Mouse (Mus musculus) common myeloid progenitor, adult 5-6 weeks (primary cell): ENCODE results near the gene C1galt1c1. TPM values are rescaled to one million over a fixed set of nuclear protein-coding genes. Genes with fewer than 3 reads are reported as not detected.

Experiments used
- ATAC-seq: replicated peaks from 2 replicates; pipeline ENCODE4 v1.8.0; 2016; ENCODE audit warnings: low read depth, mild to moderate bottlenecking, moderate TSS enrichment, inconsistent platforms; ENCODE audit not compliant: poor library complexity, severe bottlenecking
- total RNA-seq: library from RNA; stranded (forward); fragments of 200-1000, 187-1606 nt; gene quantifications from 2 replicates; pipeline ENCODE4 v1.2.3, GENCODE M21; 2017

C1galt1c1 gene
- 26.7 and 38.4 TPM in 2 replicates for total RNA-seq

DNA sequence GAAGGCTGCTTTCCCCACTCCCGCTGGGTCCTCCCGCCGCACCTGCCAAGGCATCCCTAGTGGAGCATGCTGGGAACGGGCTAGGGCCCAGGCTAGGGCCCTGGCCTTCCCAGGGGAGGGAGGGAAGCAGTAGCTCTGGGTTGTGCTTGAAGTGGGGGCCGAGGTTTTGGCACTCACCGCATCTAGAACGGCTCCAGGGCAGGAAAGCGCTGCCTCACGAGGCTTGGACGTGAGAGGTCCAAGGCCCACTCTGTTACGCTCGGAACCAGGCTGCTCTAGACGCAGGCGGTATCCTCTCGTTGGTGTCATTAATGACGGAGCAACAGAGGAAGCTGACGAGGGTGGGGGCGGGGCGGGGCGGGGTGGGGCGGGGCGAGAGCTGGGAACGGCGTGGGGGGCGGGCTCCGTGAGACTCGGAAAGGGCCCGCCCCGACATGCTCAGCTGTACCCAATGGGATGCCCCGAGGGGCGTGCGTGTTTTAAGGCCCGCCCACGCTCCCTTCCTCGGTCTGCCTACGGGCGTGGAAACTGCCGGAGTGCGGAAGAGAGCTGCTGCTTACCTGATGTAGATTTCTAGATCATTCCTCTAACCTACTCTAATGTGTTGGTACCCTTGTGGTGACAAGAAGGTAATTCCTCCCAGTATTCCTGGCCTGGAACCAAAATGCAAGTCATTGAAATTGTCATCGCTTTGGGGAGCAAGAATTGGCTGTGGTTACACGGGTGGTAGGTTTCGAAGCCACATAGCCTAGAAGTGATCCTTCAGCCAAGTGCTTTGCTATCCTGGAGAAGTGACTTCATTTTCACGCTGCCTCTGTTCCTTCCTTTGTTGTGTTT, at the start of gene C1galt1c1:
C1galt1c1 (minus strand) TSS at position 287 of the 837 bp plus-strand sequence.
- ATAC-seq, result peak; percentile 96

DNA sequence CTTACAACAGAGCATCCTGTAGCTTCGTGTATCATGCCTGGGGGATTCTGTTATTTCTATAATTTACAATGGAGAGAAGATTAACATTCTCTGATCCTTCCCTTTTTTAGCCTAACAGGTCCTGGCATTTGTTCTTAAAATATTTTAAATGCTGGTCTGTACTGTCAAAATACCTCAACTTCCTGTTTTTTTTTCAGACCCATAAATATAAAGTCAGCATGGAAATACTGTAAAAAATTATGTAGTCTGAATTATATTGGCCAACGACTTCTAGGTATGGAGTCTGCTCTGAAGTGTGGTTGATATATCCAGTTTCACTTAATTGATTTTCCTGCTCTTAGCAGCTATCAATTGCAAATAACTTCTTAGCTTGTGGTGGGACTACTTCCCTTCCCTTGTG, 47.1 kb upstream of the C1galt1c1 start:
- 0 out of 2 replicates have a peak, but pooled peaks have one; percentile 15 for ATAC-seq

DNA sequence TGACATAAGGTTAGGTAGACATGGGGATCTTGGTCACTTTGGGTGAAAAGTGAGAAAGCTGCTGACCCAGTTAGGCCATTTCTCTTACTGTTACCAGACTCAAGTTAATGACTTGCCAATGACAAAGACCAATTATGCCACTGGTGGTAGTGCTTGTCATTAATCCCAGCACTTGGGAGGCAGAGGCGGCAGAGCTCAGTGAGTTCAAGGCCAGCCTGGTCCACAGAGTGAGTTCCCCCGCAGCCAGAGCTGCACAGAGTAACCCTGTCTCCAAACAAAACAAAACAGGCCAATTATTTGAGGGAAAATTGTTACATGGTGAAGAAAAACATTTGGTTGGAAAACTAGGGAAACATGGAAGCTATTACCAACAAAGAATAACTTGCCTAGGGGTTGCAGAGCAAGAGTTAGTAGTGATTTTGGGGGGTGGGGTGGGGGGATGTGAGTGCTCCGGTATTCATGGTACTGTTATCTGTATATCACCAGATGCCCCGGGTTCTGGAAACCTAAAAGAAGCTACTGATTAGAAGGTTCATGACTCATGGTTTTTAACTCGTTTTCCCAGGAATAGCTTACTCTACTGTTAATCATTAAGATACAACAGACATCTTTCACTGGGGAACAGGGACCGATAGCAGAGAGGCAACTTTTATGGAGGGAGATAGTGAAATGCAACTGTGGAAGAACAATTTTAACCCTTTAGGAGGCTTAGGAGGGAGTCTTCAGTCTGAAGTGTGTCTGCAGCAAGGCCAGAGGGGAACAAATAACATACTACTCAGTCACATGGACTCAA, 34.4 kb upstream of the C1galt1c1 start:
- no peak for ATAC-seq

DNA sequence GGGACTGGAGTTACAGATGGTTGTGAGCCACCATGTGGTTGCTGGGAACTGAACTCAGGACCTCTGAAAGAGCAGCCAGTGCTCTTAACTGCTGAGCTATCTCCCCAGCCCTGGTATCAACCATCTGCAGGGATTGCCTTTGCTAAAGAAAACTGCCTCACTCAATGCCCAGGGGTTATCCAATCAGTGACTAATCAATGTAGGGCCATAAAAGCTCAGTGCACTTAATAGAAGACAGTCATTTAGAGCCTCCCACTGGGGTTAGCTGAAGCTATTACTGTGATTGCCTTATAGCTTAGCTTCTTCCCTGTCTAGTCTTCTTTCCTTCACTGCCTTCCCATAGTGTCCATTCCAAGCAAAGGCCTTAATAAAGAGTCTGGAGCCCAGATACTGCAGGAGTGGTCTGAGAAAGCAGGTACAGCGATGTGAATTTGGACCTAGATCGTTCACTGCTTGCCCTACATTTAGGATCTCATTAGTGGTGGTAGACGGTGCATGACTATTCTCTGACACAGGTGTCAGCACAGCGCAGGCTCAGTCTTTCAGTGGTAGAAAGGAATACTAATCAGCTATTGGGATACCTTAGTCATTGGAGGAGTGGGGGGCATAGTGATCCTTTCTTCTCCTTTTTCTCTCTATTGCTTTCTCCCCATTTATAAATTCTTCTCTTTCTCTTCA, 21.5 kb upstream of the C1galt1c1 start:
- no peak for ATAC-seq

DNA sequence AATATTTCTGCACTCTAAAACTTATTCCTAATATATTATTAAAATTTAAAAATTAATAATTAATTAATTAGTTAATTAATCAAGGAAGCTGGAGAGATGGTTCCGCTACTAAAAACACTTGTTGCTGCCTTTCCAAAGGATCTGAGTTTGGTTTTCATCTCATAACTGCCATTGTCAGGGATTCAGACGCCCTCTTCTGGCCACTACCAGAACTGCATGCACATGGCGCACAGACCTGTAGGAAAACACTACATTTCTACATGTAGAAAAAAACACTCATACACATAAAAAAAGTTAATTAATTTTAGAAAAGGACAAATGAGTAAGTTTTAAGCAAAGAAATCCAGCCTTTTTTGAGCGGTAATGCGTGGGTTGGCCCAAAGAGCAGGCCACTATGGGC, 19.8 kb upstream of the C1galt1c1 start:
- ATAC-seq, result no peak

DNA sequence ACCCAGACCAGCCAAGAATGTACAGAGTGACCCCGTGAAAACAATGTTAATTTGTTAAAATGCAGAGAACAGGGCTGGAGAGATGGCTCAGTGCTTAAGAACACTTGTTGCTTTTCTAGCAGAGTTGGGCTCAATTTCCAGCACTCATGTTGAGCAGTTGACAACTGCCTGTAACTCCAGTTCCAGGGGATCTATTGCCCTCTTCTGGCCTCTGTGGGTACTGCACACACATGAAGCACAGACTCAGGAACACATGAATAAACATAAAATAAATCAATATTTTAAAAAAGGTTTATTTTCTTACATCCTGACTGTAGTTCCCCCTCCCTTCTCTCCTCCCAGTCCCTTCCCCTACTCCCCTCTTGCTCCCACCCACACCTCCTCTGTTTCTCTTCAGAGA, 18.3 kb upstream of the C1galt1c1 start:
- ATAC-seq, result no peak

DNA sequence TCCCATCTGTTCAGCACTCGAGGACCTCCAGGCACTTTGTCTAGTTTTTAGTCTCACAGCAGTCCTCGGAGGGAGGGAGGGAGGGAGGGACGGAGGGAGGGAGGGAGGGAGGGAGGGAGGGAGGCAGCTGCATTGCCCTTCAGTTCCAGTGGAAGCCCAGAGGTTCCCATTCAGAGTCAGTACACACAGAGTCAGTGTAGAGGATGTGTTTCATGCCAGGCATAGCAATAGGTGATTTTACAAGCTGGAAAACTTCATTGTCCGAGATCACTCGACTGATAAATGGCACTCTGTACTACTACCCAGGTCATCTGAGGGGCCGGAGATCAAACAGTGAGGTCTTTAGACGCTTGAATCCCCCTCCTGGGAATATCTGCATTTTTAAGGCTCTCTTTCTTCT, 16.3 kb upstream of the C1galt1c1 start:
- ATAC-seq, result no peak

DNA sequence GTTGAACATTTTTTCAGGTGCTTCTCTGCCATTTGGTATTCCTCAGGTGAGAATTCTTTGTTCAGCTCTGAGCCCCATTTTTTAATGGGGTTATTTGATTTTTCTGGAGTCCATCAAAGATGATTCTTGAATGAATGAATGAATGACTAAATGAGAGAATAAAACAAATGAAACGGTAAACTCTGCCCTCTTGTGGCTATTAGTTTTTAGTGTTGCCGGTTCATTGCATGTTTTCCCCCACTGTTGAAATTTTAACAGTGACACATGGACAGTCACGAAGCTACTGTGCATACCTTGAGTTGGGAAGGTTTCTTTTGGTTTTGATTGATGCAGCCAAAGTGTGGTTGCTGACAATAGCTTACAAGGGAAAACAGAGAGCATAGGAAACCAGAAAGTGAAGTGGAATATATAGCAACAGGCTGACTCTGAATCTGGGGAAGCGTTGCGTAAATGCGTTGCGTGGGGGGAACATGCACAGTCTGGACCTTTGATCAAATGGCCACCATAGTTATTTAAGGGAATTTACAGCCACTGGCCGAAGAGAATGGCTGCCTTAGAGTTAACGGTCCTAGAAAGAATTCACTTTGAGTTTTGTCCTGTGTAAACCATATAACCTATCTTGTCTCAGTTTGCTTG, 15.6 kb upstream of the C1galt1c1 start:
- 0 out of 2 replicates have a peak, but pooled peaks have one; percentile 42 for ATAC-seq

DNA sequence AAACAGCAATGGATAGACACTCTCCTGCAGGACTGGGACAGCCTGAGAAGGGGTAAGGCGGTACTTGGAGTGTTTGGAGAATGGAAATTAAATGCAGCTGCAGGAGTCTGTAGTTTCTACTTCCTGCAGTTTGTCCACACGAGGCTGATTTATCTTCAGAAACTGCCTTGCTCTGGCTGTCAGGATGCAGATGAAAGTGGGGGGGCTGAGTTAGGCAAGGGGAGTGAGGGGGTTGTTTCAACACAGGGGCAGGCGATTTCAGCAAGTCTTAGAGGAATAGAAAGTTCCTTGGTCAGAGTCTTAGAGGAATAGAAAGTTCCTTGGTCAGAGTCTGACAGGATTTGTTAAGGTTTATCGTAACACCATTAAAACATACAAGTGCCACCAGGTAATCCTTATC, 7.3 kb upstream of the C1galt1c1 start:
- ATAC-seq, result peak; percentile 95

DNA sequence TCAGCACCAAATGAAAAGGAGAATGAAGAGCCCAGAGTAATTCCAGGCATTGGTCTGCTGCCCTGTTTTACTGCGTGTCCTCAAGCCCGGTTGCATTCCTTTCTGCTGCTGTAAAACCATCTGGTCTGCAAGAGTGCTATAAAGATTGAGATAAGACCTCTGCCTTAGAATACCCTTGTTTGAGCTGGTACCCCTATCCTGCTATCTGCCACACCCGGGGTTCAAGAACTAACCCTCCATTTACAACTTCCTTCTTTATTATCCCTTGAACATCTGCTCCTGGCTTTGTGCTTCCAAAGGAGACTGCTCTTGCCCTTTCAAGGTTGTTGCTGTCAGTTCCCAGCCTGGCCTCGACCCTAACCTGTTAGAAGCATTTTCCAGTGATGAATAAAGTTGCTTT, 6.5 kb upstream of the C1galt1c1 start:
- ATAC-seq, result no peak

DNA sequence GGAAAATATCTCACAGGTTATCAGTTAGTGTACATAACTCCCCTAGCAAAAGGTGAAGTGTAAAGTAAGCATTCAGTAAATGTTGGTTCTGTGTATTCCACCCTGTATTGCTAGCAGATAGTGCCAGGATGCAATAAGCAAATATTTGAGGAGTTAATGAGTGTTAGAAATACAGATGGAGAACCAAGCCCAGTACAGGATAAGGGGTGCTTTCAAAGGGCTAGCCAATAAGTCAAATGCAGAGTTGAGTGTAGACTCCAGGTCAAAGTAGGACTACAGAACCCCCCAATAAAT, 698 bp upstream of the C1galt1c1 start:
- no peak for ATAC-seq

DNA sequence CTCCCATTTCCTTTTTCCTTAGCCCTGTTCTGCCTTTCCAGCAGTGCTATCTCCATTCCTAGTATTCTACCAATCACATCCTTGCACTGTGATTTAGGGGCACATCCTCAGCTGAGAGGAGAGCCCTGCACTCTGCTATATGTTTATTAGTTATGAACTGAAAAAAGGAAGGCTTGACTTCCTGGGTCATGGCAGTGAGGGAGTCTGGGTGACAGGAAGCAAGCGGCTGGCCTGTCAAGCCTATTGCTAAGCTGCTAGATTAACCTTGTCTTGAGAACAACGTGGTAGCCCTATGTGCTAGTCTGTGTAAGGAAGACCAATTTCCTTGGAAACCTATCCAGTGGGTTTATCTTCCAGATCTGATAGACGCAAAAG, 33.9 kb downstream of the C1galt1c1 start:
- peak; percentile 69 for ATAC-seq

DNA sequence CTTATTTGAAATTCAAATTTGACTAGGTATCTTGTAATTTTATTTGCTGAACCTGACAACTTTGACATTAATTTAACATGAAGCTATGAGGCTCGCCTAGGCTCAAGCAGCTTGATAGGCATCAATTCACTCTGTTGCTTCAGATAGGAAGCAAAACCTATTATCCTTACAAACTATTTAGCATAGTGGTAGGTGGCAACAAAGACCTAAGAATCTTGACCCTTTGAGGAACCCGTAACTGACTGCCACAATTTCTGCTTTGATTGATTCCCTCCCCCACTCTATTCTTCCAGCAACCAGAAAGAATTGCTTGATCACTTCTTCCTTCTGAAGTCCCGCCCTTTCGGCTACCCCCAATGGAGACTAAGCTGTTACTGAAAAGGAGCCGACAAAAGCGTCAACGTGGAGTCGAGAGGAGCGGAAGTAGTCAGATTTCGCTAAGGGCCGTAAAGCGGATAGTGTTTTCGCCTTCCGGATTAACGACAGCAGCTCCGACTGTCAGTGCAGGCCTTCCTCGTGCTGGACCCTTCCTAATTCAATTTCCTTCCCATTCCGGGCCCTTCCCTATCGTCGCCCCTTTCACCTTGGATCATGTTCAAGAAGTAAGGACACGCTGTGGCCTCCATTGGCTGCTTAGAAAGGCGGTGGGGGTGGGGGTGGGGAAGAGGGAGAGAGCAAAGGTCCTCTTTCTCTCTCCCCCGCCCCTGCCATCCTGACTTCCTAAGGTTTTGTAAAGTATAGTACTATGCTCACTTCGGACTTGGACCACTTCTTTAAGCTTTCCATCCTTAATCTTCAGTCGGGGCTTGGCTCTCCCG, 34.5 kb downstream of the C1galt1c1 start, which contains the start of gene Mcts1:
Mcts1 (plus strand) TSS at position 402 of the 818 bp plus-strand sequence.
- ATAC-seq, result peak; percentile 99

DNA sequence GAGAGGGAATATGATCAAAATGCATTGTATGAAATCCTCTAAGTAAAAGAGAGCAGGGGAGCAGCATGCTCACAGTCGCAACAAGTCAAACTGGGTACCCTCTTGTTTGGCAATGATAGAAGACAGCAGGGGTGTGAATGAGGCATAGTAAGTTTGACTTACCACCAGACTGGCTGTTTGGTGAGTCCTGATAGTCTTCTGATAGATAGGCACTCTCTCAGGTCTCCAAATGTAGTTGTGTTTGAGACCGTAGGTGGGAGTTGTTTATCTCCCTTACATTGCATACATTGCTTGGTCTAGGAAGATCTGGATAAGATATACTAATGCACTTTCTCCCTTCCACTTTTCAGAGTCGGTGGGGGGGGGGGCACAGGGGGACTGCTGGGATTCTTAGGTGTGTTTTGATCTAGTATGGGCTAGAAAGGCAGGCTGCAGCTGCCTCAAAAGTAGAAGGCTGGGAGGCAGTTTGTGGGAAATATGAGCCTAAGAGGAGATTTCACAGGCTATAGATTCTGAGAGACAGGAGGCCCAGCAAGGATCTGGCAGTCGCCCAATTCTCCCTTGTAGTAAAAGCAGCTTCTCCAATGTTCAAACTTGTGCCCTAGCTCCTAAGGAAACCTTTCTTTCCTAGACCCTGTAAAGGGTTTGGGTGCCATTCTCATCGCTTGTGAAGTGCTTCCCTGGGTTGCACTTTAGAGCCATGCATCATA, 41.6 kb downstream of the C1galt1c1 start:
- no peak for ATAC-seq

DNA sequence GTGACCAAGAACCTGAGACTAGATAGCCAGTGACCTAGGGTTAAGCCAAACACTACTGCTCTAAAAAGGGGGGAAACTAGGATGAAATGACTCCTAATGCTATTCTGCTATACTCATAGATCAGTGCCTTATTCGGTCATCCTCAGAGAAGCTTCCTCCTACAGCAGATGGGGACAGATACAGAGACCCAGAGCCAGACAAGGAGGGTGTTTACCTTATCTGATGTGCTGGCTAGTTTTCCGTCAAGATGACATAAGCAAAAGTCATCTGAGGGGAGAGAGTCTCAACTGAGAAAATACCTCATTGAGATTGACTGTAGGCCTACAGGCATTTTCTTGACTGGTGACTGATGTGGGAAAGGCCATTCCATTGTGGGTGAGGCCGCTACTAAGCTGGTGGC, 43.1 kb downstream of the C1galt1c1 start:
- no peak for ATAC-seq

DNA sequence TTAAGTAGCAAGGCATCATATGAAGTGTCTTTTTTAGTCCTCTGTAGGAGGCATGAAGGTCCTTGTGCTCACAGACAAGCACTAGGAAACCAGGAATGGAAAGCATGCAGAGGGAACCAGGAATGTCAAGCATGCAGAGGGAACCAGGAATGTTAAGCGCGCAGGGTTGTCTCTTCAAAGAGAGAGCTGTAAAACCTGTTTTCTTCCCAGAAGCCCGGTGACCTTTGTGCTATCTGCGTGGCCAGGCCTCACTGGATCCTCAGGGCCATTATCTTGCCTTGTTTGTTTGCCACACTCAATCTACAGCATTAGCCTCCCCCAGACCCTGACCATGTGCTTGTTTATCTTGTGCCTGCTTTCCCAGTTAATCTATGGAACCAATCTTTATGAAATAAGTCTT, 45.1 kb downstream of the C1galt1c1 start:
- no peak for ATAC-seq

DNA sequence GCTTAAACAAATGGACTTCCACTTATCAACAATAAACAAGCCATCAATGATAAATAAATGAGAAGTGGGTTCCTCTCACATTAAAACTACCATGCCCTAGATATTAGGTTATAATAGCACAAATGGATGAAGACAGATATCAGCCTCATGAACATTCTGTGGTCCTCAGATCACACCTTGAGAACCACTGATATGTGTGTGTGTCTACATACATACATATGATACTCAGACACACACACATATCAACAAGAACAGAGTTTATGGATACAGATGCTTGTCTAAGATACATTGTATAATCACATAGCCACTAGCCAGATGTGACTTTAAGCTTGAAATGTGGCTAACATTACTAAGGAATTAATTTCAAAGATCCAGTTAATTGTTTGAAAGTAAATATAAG, 51.6 kb downstream of the C1galt1c1 start:
- no peak for ATAC-seq

DNA sequence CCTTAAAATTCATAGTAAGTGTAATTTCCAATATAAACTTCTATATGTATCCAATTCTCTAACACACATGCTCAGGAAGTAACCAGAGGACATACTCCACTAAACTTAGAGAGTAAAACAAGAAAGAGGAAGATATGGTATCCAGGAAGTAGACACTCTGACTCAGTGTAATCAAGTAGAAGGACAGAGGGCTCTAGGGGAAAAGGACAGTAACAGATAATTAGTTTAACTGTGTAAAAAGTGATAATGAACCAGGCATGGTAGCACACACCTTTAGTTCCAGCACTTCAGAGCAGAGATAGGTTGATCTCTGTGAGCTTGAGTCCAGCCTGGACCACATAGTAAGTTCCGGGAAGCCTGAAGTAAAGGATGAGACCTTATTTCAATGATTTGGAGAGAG, 53.7 kb downstream of the C1galt1c1 start:
- peak; percentile 72; the same call in 1 of the 2 replicates for ATAC-seq
